Mouse (Mus musculus): Measurements from ENCODE around the gene Fggy.

Gene Fggy

GRCm38 (mm10) chr4:95557333-95557956 is at the start of gene Fggy:
Fggy (plus strand) TSS chr4:95557507.
- DNase-seq (ENCODE audit: low spot score in 2 of 2): peak; percentile 96

GRCm38 (mm10) chr4:95507946-95508311 is 49.4 kb upstream of the Fggy start:
- DNase-seq (ENCODE audit: low spot score in 2 of 2): no peak

GRCm38 (mm10) chr4:95518382-95518781 is 38.9 kb upstream of the Fggy start:
- no peak for DNase-seq (ENCODE audit: low spot score in 2 of 2)

GRCm38 (mm10) chr4:95519975-95520642 is 37.2 kb upstream of the Fggy start:
- DNase-seq (ENCODE audit: low spot score in 2 of 2): no peak

GRCm38 (mm10) chr4:95520643-95521032 is 36.7 kb upstream of the Fggy start:
- no peak for DNase-seq (ENCODE audit: low spot score in 2 of 2)

GRCm38 (mm10) chr4:95526588-95526987 is 30.7 kb upstream of the Fggy start:
- no peak for DNase-seq (ENCODE audit: low spot score in 2 of 2)

GRCm38 (mm10) chr4:95530757-95531156 is 26.6 kb upstream of the Fggy start:
- DNase-seq (ENCODE audit: low spot score in 2 of 2): no peak

- no peak for DNase-seq (ENCODE audit: low spot score in 2 of 2)
Measured at GRCm38 (mm10) chr4:95533946-95534345, 23.4 kb upstream of the Fggy start.

- no peak for DNase-seq (ENCODE audit: low spot score in 2 of 2)
Measured at GRCm38 (mm10) chr4:95541382-95542038, 15.8 kb upstream of the Fggy start.

- DNase-seq (ENCODE audit: low spot score in 2 of 2): no peak
Measured at GRCm38 (mm10) chr4:95542039-95542790, 15.1 kb upstream of the Fggy start.

- DNase-seq (ENCODE audit: low spot score in 2 of 2): no peak
Measured at GRCm38 (mm10) chr4:95543529-95543928, 13.8 kb upstream of the Fggy start.

- DNase-seq (ENCODE audit: low spot score in 2 of 2): peak in 1 of 2 experiments; percentile 19
Measured at GRCm38 (mm10) chr4:95556663-95557332, 509 bp upstream of the Fggy start.

- DNase-seq (ENCODE audit: low spot score in 2 of 2): peak in 1 of 2 experiments; percentile 6
Measured at GRCm38 (mm10) chr4:95558271-95558888, 1.1 kb downstream of the Fggy start.

GRCm38 (mm10) chr4:95571621-95572020 is 14.3 kb downstream of the Fggy start:
- no peak for DNase-seq (ENCODE audit: low spot score in 2 of 2)

- DNase-seq (ENCODE audit: low spot score in 2 of 2): no peak
Measured at GRCm38 (mm10) chr4:95573704-95574103, 16.4 kb downstream of the Fggy start.

- DNase-seq (ENCODE audit: low spot score in 2 of 2): no peak
Measured at GRCm38 (mm10) chr4:95575411-95575911, 18.2 kb downstream of the Fggy start.

- no peak for DNase-seq (ENCODE audit: low spot score in 2 of 2)
Measured at GRCm38 (mm10) chr4:95579183-95579582, 21.9 kb downstream of the Fggy start.

- DNase-seq (ENCODE audit: low spot score in 2 of 2): no peak
Measured at GRCm38 (mm10) chr4:95584107-95584762, 26.9 kb downstream of the Fggy start.

GRCm38 (mm10) chr4:95586274-95587001 is 29.1 kb downstream of the Fggy start:
- DNase-seq (ENCODE audit: low spot score in 2 of 2): no peak
